Mouse (Mus musculus) olfactory bulb, adult 2 months (tissue): ENCODE results near the gene Prss28.

Source experiments
- CTCF ChIP-seq: fragments of 200-500 bp; IDR thresholded peaks from 2 replicates; pipeline ENCODE4 v1.5.1; 2012; ENCODE audit warnings: low read depth, mild to moderate bottlenecking, low read length, moderate library complexity; ENCODE audit not compliant: insufficient read depth
- POLR2A ChIP-seq: fragments of 200-500 bp; IDR thresholded peaks from 2 replicates; pipeline ENCODE4 v1.6.1; 2012; ENCODE audit warnings: mild to moderate bottlenecking, low read depth, low read length, moderate library complexity; ENCODE audit not compliant: insufficient read depth

DNA sequence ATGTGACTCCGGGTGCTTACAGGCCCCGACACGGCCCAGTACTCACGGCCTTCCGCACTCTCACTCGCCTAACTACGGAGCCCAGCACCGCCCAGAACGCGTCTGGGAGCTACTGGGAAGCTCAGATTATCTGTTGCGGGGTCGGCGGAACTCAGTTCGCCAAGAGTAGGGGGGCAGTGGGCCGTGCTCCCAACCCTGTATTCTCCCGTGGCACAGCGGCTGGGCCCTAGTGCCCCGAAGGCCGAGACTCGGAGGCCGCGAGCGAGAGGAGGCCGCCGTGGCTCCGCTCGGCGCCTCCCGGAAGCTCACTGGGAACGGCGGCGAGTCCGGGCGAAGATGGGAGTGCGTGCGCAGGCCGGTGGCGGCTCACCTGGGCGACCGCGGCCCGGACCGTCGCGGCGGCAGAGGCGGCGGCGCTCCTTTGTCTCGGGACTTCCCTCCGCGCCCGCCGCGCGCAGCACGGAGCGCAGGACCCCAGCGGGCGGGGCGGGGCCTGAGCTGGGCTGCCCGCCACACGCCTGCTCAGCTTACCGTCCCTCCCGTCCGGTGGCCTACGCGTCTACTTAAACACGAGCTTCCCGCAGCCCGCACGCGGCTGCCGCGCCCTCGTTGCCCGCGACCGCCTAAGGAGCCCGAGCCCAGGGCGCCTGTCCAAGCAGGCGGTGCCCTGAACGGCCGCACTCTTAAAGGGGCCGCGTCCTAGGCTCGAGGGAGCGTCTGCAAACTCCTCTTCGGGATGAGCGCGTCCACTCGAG, 35.3 kb upstream of the Prss28 start:
- TF ChIP-seq CTCF, result no peak; the same call in 1 of the 2 replicates
- peak; percentile 74 for TF ChIP-seq POLR2A
